ENCODE assay signal across 30 mouse cellular contexts in the genomic region with DNA sequence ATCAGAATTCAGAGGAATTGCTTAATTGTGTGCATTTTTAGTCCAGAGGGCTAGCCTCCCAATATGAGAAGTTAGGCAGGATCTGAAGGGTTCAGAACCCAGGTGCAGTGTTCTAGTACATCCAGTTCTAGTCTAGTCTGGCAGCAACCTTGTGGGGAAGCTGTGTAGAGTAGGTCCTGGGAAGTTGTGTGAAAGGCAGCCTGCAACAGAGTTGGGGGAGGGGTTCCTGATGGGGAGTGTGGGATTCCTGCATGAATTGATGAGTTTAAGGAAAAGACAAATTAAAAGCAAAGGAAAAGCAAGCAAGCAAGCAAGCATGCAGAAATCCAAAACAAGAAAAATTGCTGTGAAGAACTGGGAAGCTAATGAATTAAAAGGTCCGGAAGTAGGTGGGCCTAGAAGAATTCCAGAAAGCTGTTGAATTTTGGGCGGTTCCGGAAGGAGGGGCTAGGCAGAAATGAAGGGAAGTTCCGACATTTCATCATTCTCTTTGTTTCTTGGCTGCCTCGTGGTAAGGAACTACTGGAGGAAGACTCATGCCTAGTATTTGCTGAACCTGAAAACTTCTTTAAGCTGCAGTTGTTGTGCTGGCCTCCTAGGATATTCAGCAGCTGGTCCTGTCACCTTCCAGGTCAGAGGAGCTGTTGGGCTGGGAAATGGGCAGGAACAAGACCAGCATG.
DNase-seq lines count a peak whose midpoint lies in the region; ATAC-seq and TF ChIP-seq lines count a peak whose summit lies in the region.
"Had no signal": no experiment of that assay in that cellular context is flagged by ENCODE, and none has a peak within 500 bp of the region (broad histone marks: within the 10 kb centered on the region; RNA-seq: fewer than 3 reads in every experiment).

No protein-coding gene starts in this region.

- H3K36me3 ChIP-seq in E14TG2a.4 (ENCODE audit: insufficient read depth, low read length) (peaks cover 12% of the 10 kb centered on the region), ES-E14 (ENCODE audit: control insufficient read depth, insufficient read depth, low read length, poor library complexity, severe bottlenecking) (no peaks in the 10 kb centered on the region; the same call in 1 of the 2 replicates)
- H3K36me3 ChIP-seq in midbrain, embryonic 10.5 days, result no peaks in the 10 kb centered on the region
- H3K36me3 ChIP-seq: embryonic facial prominence, embryonic 12.5 days; embryonic facial prominence, embryonic 15.5 days; G1E; heart, embryonic 12.5 days; heart, embryonic 15.5 days; hindbrain, embryonic 10.5 days; hindbrain, embryonic 13.5 days; intestine, embryonic 15.5 days had no signal

- H3K27me3 ChIP-seq in E14TG2a.4 (ENCODE audit: insufficient read depth, low read length), result no peaks in the 10 kb centered on the region
- no peaks in the 10 kb centered on the region for H3K27me3 ChIP-seq in midbrain, embryonic 10.5 days (ENCODE audit: low read depth, poor library complexity, severe bottlenecking)
- H3K27me3 ChIP-seq: embryonic facial prominence, embryonic 12.5 days; embryonic facial prominence, embryonic 15.5 days; heart, embryonic 12.5 days; heart, embryonic 15.5 days; hindbrain, embryonic 13.5 days; intestine, embryonic 15.5 days had no signal

- in situ Hi-C loops in ES-E14 (cut with MboI; ENCODE audit: low sequenced_read_pairs in 2 of 2, unreplicated experiment in 2 of 2), result no loop called here

- H3K27ac ChIP-seq in ES-E14 (ENCODE audit: insufficient read depth, low read depth, low read length, poor library complexity, severe bottlenecking), result peak overlapping the region; percentile 63; the same call in 1 of the 2 replicates
- H3K27ac ChIP-seq in midbrain, embryonic 10.5 days (replicated peaks), result no peak overlapping the region
- H3K27ac ChIP-seq: embryonic facial prominence, embryonic 12.5 days; embryonic facial prominence, embryonic 15.5 days; heart, embryonic 15.5 days; hindbrain, embryonic 10.5 days; hindbrain, embryonic 13.5 days; intestine, embryonic 15.5 days had no signal

- H3K9ac ChIP-seq in ES-E14 (ENCODE audit: insufficient read depth, low read depth, low read length, poor library complexity, severe bottlenecking), result peak overlapping the region; percentile 62
- H3K9ac ChIP-seq: embryonic facial prominence, embryonic 12.5 days; embryonic facial prominence, embryonic 15.5 days; heart, embryonic 12.5 days; heart, embryonic 15.5 days; hindbrain, embryonic 13.5 days; intestine, embryonic 15.5 days had no signal

- DNase-seq in 3134 (ENCODE audit: extremely low read depth, insufficient read length, low spot score) (peak; percentile 57), ES-E14 (ENCODE audit: low read depth, low spot score) (no peak), ZHBTc4 (ENCODE audit: low read depth, low spot score) (peak; percentile 80)
- no peak for DNase-seq in midbrain, embryonic 10.5 days (ENCODE audit: low spot score)
- DNase-seq in frontal cortex, postnatal 14 days (ENCODE audit: low spot score in 2 of 2), result no peak
- DNase-seq: adrenal gland, adult 2 months; adrenal gland, postnatal 14 days; cerebellum, adult 11 months; cerebellum, adult 2 months; cerebellum, adult 9-11 months; cerebellum, postnatal 25 days; gastrocnemius, postnatal 10 days; gastrocnemius, postnatal 36 days; heart, postnatal 10 days; heart, postnatal 36 days; kidney, adult 11 months; kidney, adult 8-10 months had no signal

- no peak for ATAC-seq in erythroblast, adult 5-6 weeks (replicated peaks; ENCODE audit: low FRiP score, poor library complexity, severe bottlenecking)
- ATAC-seq: forebrain, embryonic 14.5 days; hindbrain, embryonic 16.5 days; intestine, embryonic 15.5 days had no signal

- H3K9me3 ChIP-seq in E14TG2a.4 (ENCODE audit: low read length) (0 out of 2 replicates have a peak, but pooled peaks cover 3% of the 10 kb centered on the region), ES-E14 (ENCODE audit: control insufficient read depth, insufficient read depth, low read depth, low read length) (no peaks in the 10 kb centered on the region)
- H3K9me3 ChIP-seq in midbrain, embryonic 10.5 days (replicated peaks), result peaks cover 10% of the 10 kb centered on the region; the same call in 1 of the 2 replicates
- H3K9me3 ChIP-seq: embryonic facial prominence, embryonic 12.5 days; embryonic facial prominence, embryonic 15.5 days; heart, embryonic 15.5 days; intestine, embryonic 15.5 days had no signal

- peak overlapping the region; percentile 65 for H3K4me3 ChIP-seq in E14TG2a.4 (replicated peaks; ENCODE audit: low read length)
- peak overlapping the region; percentile 45 to 53 for H3K4me3 ChIP-seq in ES-E14 (ENCODE audit: insufficient read depth in 1 of 2, low read depth in 1 of 2, low read length in 2 of 2, poor library complexity in 1 of 2, severe bottlenecking in 1 of 2)
- no peak overlapping the region for H3K4me3 ChIP-seq in midbrain, embryonic 10.5 days
- H3K4me3 ChIP-seq: embryonic facial prominence, embryonic 12.5 days; embryonic facial prominence, embryonic 15.5 days; erythroblast, embryonic 14.5 days; heart, embryonic 12.5 days; heart, embryonic 15.5 days; hindbrain, embryonic 10.5 days; hindbrain, embryonic 13.5 days; intestine, embryonic 15.5 days had no signal

- 76% methylated on average over 5 of the region's 5 CpGs for WGBS in midbrain, embryonic 10.5 days

- H3K4me1 ChIP-seq in E14TG2a.4 (replicated peaks; ENCODE audit: low read depth, low read length) (peaks cover 14% of the 10 kb centered on the region), ES-E14 (ENCODE audit: control insufficient read depth in 2 of 2, insufficient read depth in 2 of 2, low read length in 2 of 2, poor library complexity in 1 of 2) (peaks cover 0 to 3% of the 10 kb centered on the region in 2 experiments; a peak in 2 of 4 replicates)
- H3K4me1 ChIP-seq in midbrain, embryonic 10.5 days, result no peaks in the 10 kb centered on the region
- H3K4me1 ChIP-seq: embryonic facial prominence, embryonic 12.5 days; embryonic facial prominence, embryonic 15.5 days; heart, embryonic 12.5 days; heart, embryonic 15.5 days; hindbrain, embryonic 10.5 days; hindbrain, embryonic 13.5 days; intestine, embryonic 15.5 days had no signal

- no peak for TF ChIP-seq CTCF in E14TG2a.4 (conservative IDR thresholded peaks at IDR 0.05; ENCODE audit: low read length)

TF ChIP-seq in ES-E14, 5 proteins besides CTCF, POLR2A, EP300 and RAD21:
- TF ChIP-seq MAFK (IDR thresholded peaks at IDR 0.05; ENCODE audit: insufficient read depth, low read depth, low read length) (no peak), HCFC1 (IDR thresholded peaks at IDR 0.05; ENCODE audit: borderline replicate concordance, insufficient read depth, low read length) (no peak), ZC3H11A (IDR thresholded peaks at IDR 0.05; ENCODE audit: borderline replicate concordance, low read depth, low read length) (no peak), CHD2 (IDR thresholded peaks at IDR 0.05; ENCODE audit: low read depth, low read length) (no peak), ZNF384 (IDR thresholded peaks at IDR 0.05; ENCODE audit: low read depth, low read length) (no peak)
TF ChIP-seq in ES-E14: peak in this region for 0.

Comparison
In these comparisons a context has a peak if more than half of its experiments do, and no peak if none do; other contexts are left out.
1. DNase-seq: peak in 3134 (single experiment) and ZHBTc4 (single experiment); none in ES-E14 (single experiment), midbrain, embryonic 10.5 days (single experiment) and frontal cortex, postnatal 14 days (0 of 2).